Mouse (Mus musculus) brain, embryonic 14.5 days (tissue): ENCODE measurements around the gene Swsap1.

Experiments used
- CTCF ChIP-seq: fragments of 200-500 bp; IDR thresholded peaks from 2 replicates; pipeline ENCODE4 v1.5.1; 2012; ENCODE audit warnings: inconsistent platforms, mild to moderate bottlenecking, moderate library complexity, borderline replicate concordance; ENCODE audit not compliant: insufficient read depth, insufficient read length; ENCODE audit errors: extremely low read depth
- POLR2A ChIP-seq: fragments of 200-500 bp; IDR thresholded peaks from 2 replicates; pipeline ENCODE4 v1.6.1; 2012; ENCODE audit warnings: mild to moderate bottlenecking, inconsistent platforms, borderline replicate concordance; ENCODE audit not compliant: poor library complexity, insufficient read depth, insufficient read length, severe bottlenecking; ENCODE audit errors: extremely low read depth

GRCm38 (mm10) chr9:21908216-21908615 is 47.3 kb upstream of the Swsap1 start:
- TF ChIP-seq POLR2A (no peak), CTCF (no peak)
